Mouse (Mus musculus) activated CD4-positive, CD25-positive, alpha-beta regulatory T cell (primary cell): ENCODE measurements around the gene Itgal. TPM values are rescaled to one million over a fixed set of nuclear protein-coding genes. Genes with fewer than 3 reads are reported as not detected.

ENCODE experiments used
- polyA plus RNA-seq, 2 experiments: library from polyadenylated mRNA; unstranded; fragments of 100-300 nt; shearing (Covaris generic); gene quantifications; one replicate each; pipeline ENCODE4 v1.2.1; 2017

Itgal gene
- polyA plus RNA-seq: 100 to 1,000 TPM; 211 to 250 TPM

GRCm38 (mm10) chr7:127296098-127296497 is at the start of gene Itgal:
Gene Itgal, plus strand, starts transcription at chr7:127296260.

DNA sequence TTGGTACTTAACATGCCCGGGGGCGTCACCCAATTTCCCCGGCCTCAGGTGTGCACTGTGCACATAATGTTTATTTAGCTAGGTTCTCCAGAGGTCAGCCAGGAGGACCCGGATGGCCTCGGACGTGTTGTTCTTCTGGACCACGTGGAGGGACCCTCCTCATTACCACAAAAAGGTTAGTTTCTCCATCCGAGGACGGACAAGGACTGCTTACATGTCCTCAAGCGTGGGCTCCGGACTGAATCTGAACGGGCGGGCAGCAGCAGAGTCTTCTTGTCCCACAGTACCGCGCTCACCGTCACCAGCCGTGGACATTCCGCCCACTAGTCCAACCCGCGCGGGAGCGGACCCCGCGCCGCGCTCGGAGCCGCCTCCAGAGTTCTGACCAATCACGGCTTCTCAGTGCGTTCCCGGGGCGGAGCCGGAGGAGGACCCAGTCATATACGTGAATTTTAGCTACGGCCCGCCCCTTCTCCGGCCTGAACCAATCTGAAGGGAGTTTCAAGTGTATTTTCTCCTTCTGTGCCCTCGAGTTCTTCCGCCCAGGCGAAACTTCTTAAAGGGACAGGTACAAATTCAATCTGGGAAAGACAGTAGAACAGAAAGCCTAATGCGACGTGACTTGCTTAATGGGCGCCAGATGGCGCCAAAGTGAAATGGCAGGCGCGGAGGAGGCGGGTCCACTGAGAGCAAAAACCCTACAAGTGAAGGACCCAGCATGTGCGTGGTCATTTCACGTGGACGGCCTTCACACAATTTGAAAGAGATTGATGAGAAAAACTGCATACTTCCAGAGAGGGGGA is 35.5 kb upstream of the Itgal start, which contains the start of gene Dctpp1:
Dctpp1 (minus strand) TSS at position 401 of the 803 bp plus-strand sequence.

GRCm38 (mm10) chr7:127273925-127274789 is 21.9 kb upstream of the Itgal start, which contains the start of gene Sephs2:
Gene Sephs2, minus strand, starts transcription at chr7:127274055.

DNA sequence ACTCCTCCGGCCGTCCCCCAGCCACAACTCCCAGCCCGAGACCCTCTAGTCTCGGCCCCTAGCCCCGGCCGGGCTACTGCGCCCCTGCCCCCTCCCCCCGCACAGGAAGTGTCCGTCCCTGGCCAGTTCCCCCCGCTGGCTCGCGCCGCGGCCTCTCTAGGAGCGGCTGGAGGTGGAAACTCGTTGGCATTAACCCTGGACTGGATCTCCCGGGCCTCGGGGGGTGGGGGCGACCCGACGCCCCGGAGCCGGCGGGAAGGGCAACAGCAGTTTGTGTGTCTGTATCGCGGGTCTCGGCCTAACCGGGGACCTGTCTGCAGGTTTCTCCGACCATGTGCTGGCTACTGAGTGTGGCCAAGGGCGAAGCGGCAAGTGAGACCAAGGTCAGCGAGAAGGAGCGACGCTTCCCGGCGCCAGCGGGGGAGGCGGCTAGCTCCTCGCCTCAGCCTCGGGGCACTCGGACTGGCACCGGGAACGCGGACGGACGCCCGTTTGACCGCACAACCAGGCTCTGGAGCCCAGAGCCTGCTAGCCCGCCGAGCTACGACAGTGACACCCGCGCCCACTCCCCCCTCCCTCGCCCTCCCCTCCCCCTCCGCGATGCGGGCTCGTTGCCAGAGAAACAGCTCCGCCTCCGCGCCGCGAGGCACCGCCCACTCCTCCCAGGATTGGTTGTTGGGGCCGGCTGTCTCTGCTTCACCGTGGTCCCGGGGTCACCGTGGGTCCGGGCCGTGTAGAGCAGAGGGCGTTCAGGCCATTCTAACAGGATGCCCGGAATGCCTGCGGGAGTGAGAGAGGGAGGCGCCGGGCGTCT is 49.7 kb downstream of the Itgal start, which contains the start of gene Zfp768:
Zfp768 (minus strand) TSS at position 78 of the 814 bp plus-strand sequence.

DNA sequence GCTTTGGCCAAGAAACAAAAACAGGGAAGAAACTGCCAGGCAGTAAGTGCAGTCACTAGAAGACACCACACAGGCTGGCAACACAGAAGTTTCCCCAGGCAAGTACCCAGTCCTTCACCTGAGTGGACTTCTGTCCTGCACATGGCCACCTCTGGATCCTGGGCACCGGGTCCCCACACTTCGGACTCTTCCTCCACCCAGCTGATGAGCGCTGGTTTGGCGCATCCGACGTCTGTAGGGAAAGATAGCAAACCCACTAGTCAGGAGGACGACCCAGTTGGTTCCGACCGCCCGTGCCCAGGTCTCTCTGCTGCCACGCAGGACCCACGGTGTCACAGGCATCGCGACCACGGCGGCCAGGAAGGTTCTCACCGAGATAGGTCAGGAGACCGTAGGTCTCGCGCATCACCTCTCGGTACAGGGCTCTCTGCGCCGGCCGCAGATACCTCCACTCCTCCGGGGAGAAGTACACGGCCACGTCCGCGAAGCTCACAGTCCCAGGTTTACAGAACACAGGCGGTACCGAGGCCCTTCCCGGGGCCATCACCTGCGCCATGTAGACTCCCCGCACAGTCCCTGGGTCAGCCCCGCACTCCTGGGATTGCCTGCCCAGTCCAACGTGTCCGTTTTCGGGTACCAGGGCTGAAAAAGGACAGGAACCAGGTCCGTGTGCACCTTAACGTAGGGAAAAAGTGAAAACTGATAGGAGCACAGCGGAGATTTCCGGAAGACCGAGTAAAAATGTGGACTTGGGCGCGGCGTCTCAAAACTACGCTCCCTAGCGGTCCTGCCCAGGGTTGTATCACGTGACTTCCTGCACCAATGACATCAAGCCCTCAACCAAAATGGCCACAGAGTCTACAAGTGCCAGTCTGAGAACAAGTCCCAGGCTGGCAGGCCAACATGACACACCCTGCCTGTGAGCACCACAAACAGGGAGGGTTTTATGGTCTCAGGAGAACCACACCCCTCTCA is 79.5 kb downstream of the Itgal start, which contains the start of gene Zfp747:
Zfp747 (minus strand) TSS at position 780 of the 975 bp plus-strand sequence.

Other genes with a start within 250 kb of the Itgal start
- not detected for gene Zg16, start 208.9 kb upstream of the Itgal start, polyA plus RNA-seq
- 100 to 1,000 TPM; 267 to 384 TPM for gene AI467606, start 204.9 kb upstream of the Itgal start, polyA plus RNA-seq
- 10 to 100 TPM; 18.6 to 21.0 TPM for gene Qprt, start 174.0 kb upstream of the Itgal start, polyA plus RNA-seq
- 100 to 1,000 TPM in 1 of 2 experiments, 10 to 100 TPM in 1; 86.6 to 120 TPM for gene Spn, start 158.4 kb upstream of the Itgal start, polyA plus RNA-seq
- 10 to 100 TPM; 61.9 to 72.7 TPM for gene Cd2bp2, start 100.2 kb upstream of the Itgal start, polyA plus RNA-seq
- gene Tbc1d10b, start 87.8 kb upstream of the Itgal start, polyA plus RNA-seq: 10 to 100 TPM; 54.9 to 75.1 TPM
- gene Mylpf, start 87.4 kb upstream of the Itgal start, polyA plus RNA-seq: 10 to 100 TPM; 16.3 to 22.5 TPM
- gene Zfp553, start 63.2 kb upstream of the Itgal start, polyA plus RNA-seq: 10 to 100 TPM; 15.9 to 22.5 TPM
- gene Sept1, start 63.1 kb upstream of the Itgal start, polyA plus RNA-seq: 100 to 1,000 TPM; 561 to 593 TPM
- 10 to 100 TPM; 14.3 to 16.7 TPM for gene Zfp771, start 52.0 kb upstream of the Itgal start, polyA plus RNA-seq
- gene Dctpp1, start 35.6 kb upstream of the Itgal start, polyA plus RNA-seq: 10 to 100 TPM; 50.9 to 60.3 TPM
- 10 to 100 TPM; 39.0 to 51.9 TPM for gene Sephs2, start 22.2 kb upstream of the Itgal start, polyA plus RNA-seq
- gene Zfp768, start 49.3 kb downstream of the Itgal start, polyA plus RNA-seq: under 1 TPM in 1 of 2 experiments, not detected in 1; 0.76 TPM
- gene Zfp747, start 79.8 kb downstream of the Itgal start, polyA plus RNA-seq: 10 to 100 TPM; 16.2 to 23.4 TPM
- gene 9130019O22Rik, start 90.9 kb downstream of the Itgal start, polyA plus RNA-seq: 1 to 10 TPM; 6.8 to 7.3 TPM
- 1 to 10 TPM; 7.3 to 7.4 TPM for gene E430018J23Rik, start 97.4 kb downstream of the Itgal start, polyA plus RNA-seq
- gene Zfp764, start 110.6 kb downstream of the Itgal start, polyA plus RNA-seq: 10 to 100 TPM in 1 of 2 experiments, 1 to 10 TPM in 1; 8.4 to 11.7 TPM
- 10 to 100 TPM; 32.1 to 53.1 TPM for gene Zfp688, start 125.8 kb downstream of the Itgal start, polyA plus RNA-seq
- 1 to 10 TPM; 6.9 to 7.4 TPM for gene Zfp689, start 152.9 kb downstream of the Itgal start, polyA plus RNA-seq
- gene Prr14, start 163.4 kb downstream of the Itgal start, polyA plus RNA-seq: 100 to 1,000 TPM; 113 to 128 TPM
- 10 to 100 TPM; 19.8 to 25.7 TPM for gene Fbrs, start 182.9 kb downstream of the Itgal start, polyA plus RNA-seq
- 10 to 100 TPM; 50.5 to 51.8 TPM for gene Srcap, start 215.7 kb downstream of the Itgal start, polyA plus RNA-seq
- 1 to 10 TPM; 5.9 to 7.6 TPM for gene Gm42715, start 223.3 kb downstream of the Itgal start, polyA plus RNA-seq